Mouse (Mus musculus): ENCODE data around the gene Catsperd.

DNA sequence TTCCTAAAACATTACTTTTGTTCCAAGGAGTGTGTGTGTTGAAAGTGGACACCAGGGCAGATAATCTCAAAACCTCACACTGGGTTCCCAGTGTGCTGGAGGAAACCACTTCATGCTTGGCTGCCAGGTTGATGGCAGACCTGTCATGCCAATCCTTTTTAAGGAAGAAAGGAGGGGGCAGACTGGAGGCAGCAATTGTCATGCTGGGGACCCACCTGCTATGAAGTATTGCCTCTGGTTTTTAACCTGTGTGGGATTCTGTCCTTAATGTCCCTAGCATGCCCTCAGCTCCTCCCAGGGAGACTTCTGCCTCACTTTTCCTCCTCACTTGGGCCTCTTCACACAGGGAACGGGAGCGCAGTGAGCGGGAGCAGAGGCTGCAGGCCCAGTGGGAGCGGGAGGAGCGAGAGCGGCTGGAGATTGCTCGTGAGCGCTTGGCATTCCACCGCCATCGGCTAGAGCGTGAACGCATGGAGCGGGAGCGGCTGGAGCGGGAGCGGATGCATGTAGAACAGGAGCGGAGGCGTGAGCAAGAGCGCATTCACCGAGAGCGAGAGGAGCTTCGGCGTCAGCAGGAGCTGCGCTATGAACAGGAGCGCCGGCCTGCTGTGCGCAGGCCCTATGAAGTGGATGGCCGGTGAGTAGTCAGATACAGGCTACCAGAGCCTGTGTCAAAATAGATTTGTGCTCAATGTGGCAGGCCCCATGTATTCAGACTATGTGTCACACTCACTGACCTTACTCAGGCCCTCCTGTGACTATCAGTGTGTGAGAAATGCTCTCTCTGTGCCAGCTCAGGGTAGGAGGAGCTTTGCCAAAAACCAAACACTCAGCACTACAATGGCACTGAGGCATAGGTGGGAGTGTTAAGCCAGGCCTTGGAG is 24.5 kb upstream of the Catsperd start:
- TF ChIP-seq CTCF (IDR thresholded peaks at IDR 0.05; ENCODE audit: low read depth, low read length) (no peak), POLR2AphosphoS5 (IDR thresholded peaks at IDR 0.05; ENCODE audit: insufficient replicate concordance, low read depth, low read length) (no peak), GATA2 (IDR thresholded peaks at IDR 0.05; ENCODE audit: borderline replicate concordance, low read depth, low read length) (no peak)

All from G1E (cell line).